Mouse (Mus musculus) stomach, postnatal 0 days (tissue): ENCODE data around the gene Zbtb46. TPM values are rescaled to one million over a fixed set of nuclear protein-coding genes. Genes with fewer than 3 reads are reported as not detected.

ENCODE experiments used
- ATAC-seq: fragments of 200-750 bp; cut with Nextera tagmentation; 2 replicates; pipeline ENCODE4 v1.8.0; 2017; ENCODE audit not compliant: low FRiP score, low TSS enrichment
- DNase-seq: peaks from one replicate; pipeline ENCODE4 v3.0.0-alpha.2; 2016; ENCODE audit warnings: low spot score
- H3K27ac ChIP-seq: fragments of 300-500 bp; sonication (generic); replicated peaks from 2 replicates; pipeline ENCODE4 v1.5.1; 2014; ENCODE audit warnings: mild to moderate bottlenecking, control low read depth
- H3K27me3 ChIP-seq: fragments of 300-500 bp; sonication (generic); 2 replicates; pipeline ENCODE4 v1.6.1; 2014; ENCODE audit warnings: low read length; ENCODE audit not compliant: control insufficient read depth, insufficient read depth
- H3K36me3 ChIP-seq: fragments of 300-500 bp; sonication (generic); 2 replicates; pipeline ENCODE4 v1.6.1; 2014; ENCODE audit warnings: low read length, mixed read lengths; ENCODE audit not compliant: control insufficient read depth, insufficient read depth
- H3K4me1 ChIP-seq: fragments of 300-500 bp; sonication (generic); replicated peaks from 2 replicates; pipeline ENCODE4 v1.6.1; 2014; ENCODE audit warnings: antibody characterized with exemption; ENCODE audit not compliant: control insufficient read depth, insufficient read depth
- H3K4me2 ChIP-seq: fragments of 300-500 bp; sonication (generic); replicated peaks from 2 replicates; pipeline ENCODE4 v1.6.1; 2014; ENCODE audit warnings: low read depth, mild to moderate bottlenecking, control low read depth, moderate library complexity
- H3K4me3 ChIP-seq: fragments of 300-500 bp; sonication (generic); 2 replicates; pipeline ENCODE4 v1.5.1; 2014; ENCODE audit warnings: low read depth, low read length, control low read depth
- H3K9ac ChIP-seq: fragments of 300-500 bp; sonication (generic); 2 replicates; pipeline ENCODE4 v1.6.1; 2014; ENCODE audit warnings: mild to moderate bottlenecking, low read length, control low read depth, mixed read lengths
- H3K9me3 ChIP-seq: fragments of 300-500 bp; sonication (generic); 2 replicates; pipeline ENCODE4 v1.6.1; 2016; ENCODE audit warnings: low read length; ENCODE audit not compliant: control insufficient read depth
- CTCF ChIP-seq: IDR thresholded peaks from 2 replicates; pipeline ENCODE4 v1.5.1; 2016; ENCODE audit warnings: antibody characterized with exemption, low read depth, mild to moderate bottlenecking, moderate library complexity
- EP300 ChIP-seq: optimal IDR thresholded peaks from 2 replicates; pipeline ENCODE3; 2016; ENCODE audit warnings: antibody characterized with exemption
- WGBS: fragments of 180-500 bp; shearing (Covaris S2); extraction: QIAGEN DNeasy Blood & Tissue Kit; methylation state at CpG from one replicate; pipeline ENCODE4 v1.1.7; 2014; 5-methylcytosine and 5-hydroxymethylcytosine counted together
- polyA plus RNA-seq: library from polyadenylated mRNA; unstranded; fragments of >200 nt; fragmentation: Nextera tagmentation; extraction: Ambion mirVana; gene quantifications from 2 replicates; pipeline ENCODE4 v1.2.1, GENCODE M21; 2015

Zbtb46 gene
- polyA plus RNA-seq, 1 experiment from 2014 or later = 2.4 TPM

GRCm38 (mm10) chr2:181403722-181404121 is 55.5 kb downstream of the Zbtb46 start:
- Histone ChIP-seq H3K4me1 (no peaks in the 10 kb centered on the region), H3K9me3 (no peaks in the 10 kb centered on the region), H3K27me3 (no peaks in the 10 kb centered on the region), H3K36me3 (no peaks in the 10 kb centered on the region), H3K27ac (no peak overlapping the region), H3K9ac (no peak overlapping the region), H3K4me3 (no peak overlapping the region), H3K4me2 (no peak overlapping the region)
- 79% methylated on average over 3 of the region's 3 CpGs for WGBS
- TF ChIP-seq EP300 (no peak), CTCF (no peak)
- ATAC-seq = no peak
- DNase-seq = no peak

DNA sequence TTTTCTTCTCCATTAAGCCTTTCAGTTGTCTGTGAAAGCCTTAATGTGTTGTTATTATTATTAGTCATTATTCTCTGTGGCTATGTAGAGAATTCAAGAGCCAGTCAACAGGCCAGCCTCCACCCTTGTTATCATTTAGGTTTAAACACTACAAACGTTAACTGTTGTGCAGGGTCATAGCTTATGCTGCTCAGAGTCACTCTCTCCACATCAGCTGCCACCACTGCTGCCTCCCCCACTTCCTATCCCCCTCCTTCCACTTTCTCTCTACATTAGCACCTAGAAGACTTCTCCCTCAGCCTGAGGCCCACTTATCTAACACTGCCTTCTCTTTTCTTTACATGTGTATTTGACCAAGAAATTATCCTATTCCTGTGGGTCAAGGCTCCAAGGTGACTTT is 57.7 kb downstream of the Zbtb46 start:
- Histone ChIP-seq H3K36me3 (no peaks in the 10 kb centered on the region), H3K27ac (no peak overlapping the region), H3K27me3 (no peaks in the 10 kb centered on the region), H3K4me2 (no peak overlapping the region), H3K4me1 (no peaks in the 10 kb centered on the region), H3K9ac (no peak overlapping the region), H3K4me3 (no peak overlapping the region), H3K9me3 (no peaks in the 10 kb centered on the region)
- TF ChIP-seq CTCF (no peak), EP300 (no peak)
- ATAC-seq = no peak
- DNase-seq = no peak
- WGBS = 14% methylated on average over 1 of the region's 1 CpGs

DNA sequence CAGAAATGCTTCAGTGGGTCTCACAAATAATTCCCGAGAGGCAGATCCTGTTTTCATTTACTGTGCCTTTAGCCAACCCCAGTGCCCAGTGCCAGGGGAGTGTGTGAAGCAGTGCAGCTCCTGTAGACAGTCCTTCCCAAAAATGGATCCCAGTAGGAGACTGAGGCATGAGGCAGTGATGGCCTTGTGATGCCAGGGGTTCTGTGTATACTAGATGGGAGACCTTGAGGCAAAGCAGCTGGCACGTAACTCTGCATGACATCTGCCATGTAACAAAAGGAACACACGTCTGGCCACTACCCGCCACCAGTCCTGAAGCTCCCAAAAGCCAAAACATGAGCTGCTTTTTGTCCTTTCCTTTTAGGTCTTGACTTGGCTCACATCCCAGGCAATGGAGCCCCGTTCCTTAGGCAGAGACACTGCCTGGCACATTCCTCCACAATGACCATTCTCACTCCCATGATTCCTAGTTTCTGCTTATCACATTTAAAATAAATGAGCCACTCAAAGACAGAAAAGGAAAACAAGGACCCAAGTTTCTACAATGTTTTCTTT is 61.9 kb downstream of the Zbtb46 start:
- H3K4me3 ChIP-seq = no peak overlapping the region
- no peaks in the 10 kb centered on the region for H3K9me3 ChIP-seq
- ATAC-seq (no peak), DNase-seq (no peak)
- no peaks in the 10 kb centered on the region for H3K4me1 ChIP-seq
- no peaks in the 10 kb centered on the region for H3K36me3 ChIP-seq
- TF ChIP-seq EP300 (no peak), CTCF (no peak)
- no peaks in the 10 kb centered on the region for H3K27me3 ChIP-seq
- 53% methylated on average over 5 of the region's 5 CpGs for WGBS
- no peak overlapping the region for H3K27ac ChIP-seq
- H3K4me2 ChIP-seq = no peak overlapping the region
- no peak overlapping the region for H3K9ac ChIP-seq

GRCm38 (mm10) chr2:181394086-181394485 is 65.1 kb downstream of the Zbtb46 start:
- H3K9ac ChIP-seq = no peak overlapping the region
- no peak for TF ChIP-seq EP300
- no peak for TF ChIP-seq CTCF
- no peak overlapping the region for H3K4me2 ChIP-seq
- H3K4me1 ChIP-seq = no peaks in the 10 kb centered on the region
- 91% methylated on average over 3 of the region's 3 CpGs for WGBS
- H3K27ac ChIP-seq = no peak overlapping the region
- no peaks in the 10 kb centered on the region for H3K27me3 ChIP-seq
- H3K4me3 ChIP-seq = no peak overlapping the region
- no peaks in the 10 kb centered on the region for H3K9me3 ChIP-seq
- DNase-seq = no peak
- no peak for ATAC-seq
- no peaks in the 10 kb centered on the region for H3K36me3 ChIP-seq

- H3K4me2 ChIP-seq = no peak overlapping the region
- no peaks in the 10 kb centered on the region for H3K36me3 ChIP-seq
- DNase-seq (peak; percentile 87), ATAC-seq (peak; percentile 77)
- TF ChIP-seq CTCF (peak; percentile 94), EP300 (no peak)
- no peaks in the 10 kb centered on the region for H3K9me3 ChIP-seq
- H3K4me1 ChIP-seq = no peaks in the 10 kb centered on the region
- no peak overlapping the region for H3K9ac ChIP-seq
- WGBS = 27% methylated on average over 4 of the region's 4 CpGs
- H3K27ac ChIP-seq = no peak overlapping the region
- H3K4me3 ChIP-seq = no peak overlapping the region
- no peaks in the 10 kb centered on the region for H3K27me3 ChIP-seq
These were observed 66.5 kb downstream of the Zbtb46 start for GRCm38 (mm10) chr2:181392600-181393213.

DNA sequence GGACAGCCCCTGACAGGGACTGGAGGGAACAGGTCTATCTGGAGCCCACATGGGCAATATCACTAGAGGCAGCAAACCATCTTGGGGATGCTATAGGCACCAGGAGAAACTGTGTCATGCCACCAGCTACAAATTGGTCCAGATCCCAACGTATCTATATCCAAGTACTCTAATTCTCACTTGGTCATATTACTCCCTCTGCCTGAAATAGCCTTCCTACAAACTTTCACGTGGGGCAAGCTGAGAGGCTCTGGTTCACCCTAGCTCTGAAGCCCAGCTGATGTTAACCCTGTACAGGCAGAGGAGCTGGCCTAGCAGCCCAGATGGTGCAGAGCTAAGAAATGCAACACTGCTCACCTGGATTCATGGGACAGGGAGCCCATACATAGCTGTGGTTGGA is 67.7 kb downstream of the Zbtb46 start:
- DNase-seq = no peak
- Histone ChIP-seq H3K9ac (no peak overlapping the region), H3K4me3 (no peak overlapping the region), H3K4me1 (no peaks in the 10 kb centered on the region), H3K27ac (no peak overlapping the region), H3K36me3 (no peaks in the 10 kb centered on the region), H3K27me3 (no peaks in the 10 kb centered on the region), H3K9me3 (no peaks in the 10 kb centered on the region), H3K4me2 (no peak overlapping the region)
- WGBS = 79% methylated on average over 2 of the region's 2 CpGs
- ATAC-seq = no peak
- no peak for TF ChIP-seq CTCF
- TF ChIP-seq EP300 = no peak
